Mouse (Mus musculus): Measurements from ENCODE around the gene Spag16. TPM values are rescaled to one million over a fixed set of nuclear protein-coding genes. Genes with fewer than 3 reads are reported as not detected.

The Spag16 gene
- total RNA-seq (2012; rRNA removed), result 0.31 and 0.53 TPM in 2 replicates

DNA sequence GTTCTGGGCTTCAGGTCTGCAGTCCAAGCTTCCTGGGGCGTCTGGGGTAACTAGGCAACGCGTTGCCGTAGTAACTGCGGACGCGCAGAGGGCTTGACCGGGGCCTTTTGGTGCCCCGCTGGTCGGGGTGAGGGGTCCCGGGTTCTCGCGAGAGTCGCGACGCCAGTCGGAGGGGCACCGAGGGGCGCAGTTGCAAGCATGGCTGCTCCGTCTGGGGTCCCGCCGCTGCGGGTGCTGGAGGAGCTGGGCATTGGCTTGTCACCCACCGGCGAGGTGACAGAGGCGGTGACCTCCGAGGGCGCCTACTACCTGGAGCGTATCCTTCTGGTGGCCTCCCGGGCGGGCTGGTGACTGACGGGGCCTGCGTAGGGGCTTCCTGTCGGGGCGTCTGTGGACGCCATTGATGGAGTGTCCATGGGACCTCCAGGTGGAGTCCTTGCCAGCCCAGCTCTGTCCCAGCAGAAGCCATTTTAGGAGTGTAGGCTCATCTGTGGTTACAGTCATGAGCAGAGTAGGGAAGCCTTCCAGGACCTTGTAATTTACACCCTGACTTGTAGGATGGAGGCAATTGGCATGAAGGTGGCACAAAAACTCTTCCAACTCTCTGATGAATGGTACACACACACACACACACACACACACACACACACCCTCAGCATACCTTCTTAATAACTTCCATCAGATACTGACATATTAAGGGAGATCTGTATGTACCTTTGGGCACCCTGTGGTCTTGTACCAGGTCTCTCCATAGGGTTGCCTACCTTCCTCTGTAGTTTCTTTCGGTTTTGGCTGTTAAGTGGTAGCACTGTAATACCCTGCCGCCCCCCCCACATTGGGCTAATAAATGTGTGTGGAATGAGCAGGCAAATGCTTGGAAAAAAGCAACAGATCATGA lies at the start of gene Spag16:
Gene Spag16 (plus strand): TSS at position 165 of the 898 bp plus-strand sequence.
- H3K9ac ChIP-seq (ENCODE audit: insufficient read depth, low read depth, low read length, poor library complexity, severe bottlenecking), result peak within 1 kb of the TSS; percentile 78
- TF ChIP-seq ZNF384 (IDR thresholded peaks at IDR 0.05; ENCODE audit: low read depth, low read length) (no peak), CHD2 (IDR thresholded peaks at IDR 0.05; ENCODE audit: low read depth, low read length) (peak; percentile 96)
- H3K36me3 ChIP-seq (ENCODE audit: control insufficient read depth, insufficient read depth, low read length, poor library complexity, severe bottlenecking), result no peaks in the 10 kb centered on the region
- peak within 1 kb of the TSS; percentile 57 to 85; a peak in 3 of 4 replicates for H3K4me3 ChIP-seq (ENCODE audit: insufficient read depth in 1 of 2, low read depth in 1 of 2, low read length in 2 of 2, poor library complexity in 1 of 2, severe bottlenecking in 1 of 2)
- in situ Hi-C loops (cut with MboI; ENCODE audit: low sequenced_read_pairs in 2 of 2, unreplicated experiment in 2 of 2), result no loop called here
- H3K4me1 ChIP-seq (ENCODE audit: control insufficient read depth in 2 of 2, insufficient read depth in 2 of 2, low read length in 2 of 2, poor library complexity in 1 of 2), result no peaks in the 10 kb centered on the region
- H3K9me3 ChIP-seq (ENCODE audit: control insufficient read depth, insufficient read depth, low read depth, low read length), result 0 out of 2 replicates have a peak, but pooled peaks cover 1% of the 10 kb centered on the region
- H3K27ac ChIP-seq (ENCODE audit: insufficient read depth, low read depth, low read length, poor library complexity, severe bottlenecking), result no peak within 1 kb of the TSS
- DNase-seq (ENCODE audit: low read depth, low spot score), result peak; percentile 61

DNA sequence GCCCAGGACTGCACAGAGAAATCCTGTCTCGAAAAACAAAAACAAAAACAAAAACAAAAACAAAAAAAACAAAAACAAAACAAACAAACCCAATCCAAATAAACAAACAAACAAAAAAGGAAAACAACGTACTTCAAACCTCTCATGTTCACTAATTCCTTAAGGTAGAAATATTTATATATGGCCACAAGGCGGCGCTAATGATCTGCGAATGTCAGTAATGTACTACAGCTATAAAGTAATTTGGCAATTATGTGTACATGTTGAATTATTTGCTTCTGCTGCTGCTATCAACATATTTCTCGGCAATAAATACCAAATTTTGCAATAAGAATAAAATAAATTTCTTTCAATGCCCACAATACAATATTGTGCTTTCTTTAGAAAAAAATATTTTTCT lies 41.6 kb upstream of the Spag16 start:
- Histone ChIP-seq H3K4me1 (ENCODE audit: control insufficient read depth in 2 of 2, insufficient read depth in 2 of 2, low read length in 2 of 2, poor library complexity in 1 of 2) (no peaks in the 10 kb centered on the region), H3K27ac (ENCODE audit: insufficient read depth, low read depth, low read length, poor library complexity, severe bottlenecking) (no peak overlapping the region), H3K4me3 (ENCODE audit: insufficient read depth in 1 of 2, low read depth in 1 of 2, low read length in 2 of 2, poor library complexity in 1 of 2, severe bottlenecking in 1 of 2) (no peak overlapping the region), H3K9me3 (ENCODE audit: control insufficient read depth, insufficient read depth, low read depth, low read length) (no peaks in the 10 kb centered on the region), H3K9ac (ENCODE audit: insufficient read depth, low read depth, low read length, poor library complexity, severe bottlenecking) (no peak overlapping the region), H3K36me3 (ENCODE audit: control insufficient read depth, insufficient read depth, low read length, poor library complexity, severe bottlenecking) (no peaks in the 10 kb centered on the region)
- in situ Hi-C loops (cut with MboI; ENCODE audit: low sequenced_read_pairs in 2 of 2, unreplicated experiment in 2 of 2), result loop anchor here (25.0 kb wide), 2 partner anchors 227 to 477 kb away; no protein-coding TSS in a partner anchor
- peak; percentile 37 for DNase-seq (ENCODE audit: low read depth, low spot score)
- TF ChIP-seq HCFC1 (IDR thresholded peaks at IDR 0.05; ENCODE audit: borderline replicate concordance, insufficient read depth, low read length) (no peak), ZC3H11A (IDR thresholded peaks at IDR 0.05; ENCODE audit: borderline replicate concordance, low read depth, low read length) (peak; percentile 74), CHD2 (IDR thresholded peaks at IDR 0.05; ENCODE audit: low read depth, low read length) (no peak), MAFK (IDR thresholded peaks at IDR 0.05; ENCODE audit: insufficient read depth, low read depth, low read length) (no peak)

DNA sequence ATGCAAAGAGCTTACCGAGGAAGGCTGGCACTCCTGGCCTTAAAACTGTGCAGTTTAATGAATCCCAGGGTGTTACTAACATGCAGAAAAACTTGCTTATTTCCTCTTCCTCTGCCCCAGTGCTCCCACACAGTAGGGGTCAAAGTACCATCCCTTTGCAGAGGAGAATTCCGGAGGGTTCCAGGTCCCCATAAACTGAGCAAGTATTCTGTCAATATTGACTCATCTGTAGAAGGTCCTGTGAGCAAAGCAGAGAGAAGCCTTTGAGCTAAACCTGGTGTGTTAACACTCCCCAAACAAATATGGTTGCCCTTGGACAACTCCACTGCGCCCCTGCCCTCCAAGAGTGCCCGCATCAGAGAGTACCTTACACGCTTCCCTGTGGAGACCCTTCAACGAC lies 40.1 kb upstream of the Spag16 start:
- TF ChIP-seq ZNF384 (IDR thresholded peaks at IDR 0.05; ENCODE audit: low read depth, low read length) (no peak), MAFK (IDR thresholded peaks at IDR 0.05; ENCODE audit: insufficient read depth, low read depth, low read length) (no peak), ZC3H11A (IDR thresholded peaks at IDR 0.05; ENCODE audit: borderline replicate concordance, low read depth, low read length) (no peak), HCFC1 (IDR thresholded peaks at IDR 0.05; ENCODE audit: borderline replicate concordance, insufficient read depth, low read length) (no peak), CHD2 (IDR thresholded peaks at IDR 0.05; ENCODE audit: low read depth, low read length) (no peak)
- no peaks in the 10 kb centered on the region for H3K36me3 ChIP-seq (ENCODE audit: control insufficient read depth, insufficient read depth, low read length, poor library complexity, severe bottlenecking)
- no peaks in the 10 kb centered on the region for H3K9me3 ChIP-seq (ENCODE audit: control insufficient read depth, insufficient read depth, low read depth, low read length)
- H3K9ac ChIP-seq (ENCODE audit: insufficient read depth, low read depth, low read length, poor library complexity, severe bottlenecking), result no peak overlapping the region
- in situ Hi-C loops (cut with MboI; ENCODE audit: low sequenced_read_pairs in 2 of 2, unreplicated experiment in 2 of 2), result loop anchor here (25.0 kb wide), 2 partner anchors 226 to 476 kb away; no protein-coding TSS in a partner anchor
- DNase-seq (ENCODE audit: low read depth, low spot score), result no peak
- no peak overlapping the region for H3K4me3 ChIP-seq (ENCODE audit: insufficient read depth in 1 of 2, low read depth in 1 of 2, low read length in 2 of 2, poor library complexity in 1 of 2, severe bottlenecking in 1 of 2)
- no peaks in the 10 kb centered on the region for H3K4me1 ChIP-seq (ENCODE audit: control insufficient read depth in 2 of 2, insufficient read depth in 2 of 2, low read length in 2 of 2, poor library complexity in 1 of 2)
- no peak overlapping the region for H3K27ac ChIP-seq (ENCODE audit: insufficient read depth, low read depth, low read length, poor library complexity, severe bottlenecking)

DNA sequence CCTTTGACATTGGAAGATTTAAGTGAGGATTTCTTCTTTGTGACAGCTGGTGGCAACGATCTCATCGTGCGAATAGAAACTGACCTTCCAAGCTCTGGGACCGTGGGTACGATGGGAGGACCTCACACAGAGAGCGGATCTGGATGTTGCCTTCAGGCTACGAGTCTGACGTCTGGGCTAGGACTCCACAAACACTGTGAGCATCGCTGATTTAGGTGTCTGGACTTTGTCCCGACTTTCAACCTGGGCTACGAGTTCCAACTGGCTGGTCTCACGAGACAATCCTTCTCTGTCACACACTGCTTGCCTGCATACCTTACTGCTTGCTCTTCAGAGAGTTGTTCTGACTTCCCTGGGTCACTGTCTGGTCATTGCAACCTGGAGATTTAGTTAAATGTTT lies 39.4 kb upstream of the Spag16 start:
- Histone ChIP-seq H3K36me3 (ENCODE audit: control insufficient read depth, insufficient read depth, low read length, poor library complexity, severe bottlenecking) (no peaks in the 10 kb centered on the region), H3K27ac (ENCODE audit: insufficient read depth, low read depth, low read length, poor library complexity, severe bottlenecking) (no peak overlapping the region), H3K9me3 (ENCODE audit: control insufficient read depth, insufficient read depth, low read depth, low read length) (no peaks in the 10 kb centered on the region), H3K9ac (ENCODE audit: insufficient read depth, low read depth, low read length, poor library complexity, severe bottlenecking) (no peak overlapping the region), H3K4me1 (ENCODE audit: control insufficient read depth in 2 of 2, insufficient read depth in 2 of 2, low read length in 2 of 2, poor library complexity in 1 of 2) (no peaks in the 10 kb centered on the region), H3K4me3 (ENCODE audit: insufficient read depth in 1 of 2, low read depth in 1 of 2, low read length in 2 of 2, poor library complexity in 1 of 2, severe bottlenecking in 1 of 2) (no peak overlapping the region)
- TF ChIP-seq MAFK (IDR thresholded peaks at IDR 0.05; ENCODE audit: insufficient read depth, low read depth, low read length), result no peak
- no peak for TF ChIP-seq CHD2 (IDR thresholded peaks at IDR 0.05; ENCODE audit: low read depth, low read length)
- TF ChIP-seq ZC3H11A (IDR thresholded peaks at IDR 0.05; ENCODE audit: borderline replicate concordance, low read depth, low read length), result no peak
- TF ChIP-seq HCFC1 (IDR thresholded peaks at IDR 0.05; ENCODE audit: borderline replicate concordance, insufficient read depth, low read length), result no peak
- no peak for TF ChIP-seq ZNF384 (IDR thresholded peaks at IDR 0.05; ENCODE audit: low read depth, low read length)
- in situ Hi-C loops (cut with MboI; ENCODE audit: low sequenced_read_pairs in 2 of 2, unreplicated experiment in 2 of 2), result loop anchor here (25.0 kb wide), 2 partner anchors 225 to 475 kb away; no protein-coding TSS in a partner anchor
- no peak for DNase-seq (ENCODE audit: low read depth, low spot score)

All from ES-E14 (cell line).